Mouse (Mus musculus) midbrain, embryonic 16.5 days (tissue): ENCODE data around the gene Olfr13. TPM values are rescaled to one million over a fixed set of nuclear protein-coding genes. Genes with fewer than 3 reads are reported as not detected.
"Not testable (repeated sequence)": the region's sequence is repeated elsewhere in the genome, so short reads cannot be mapped to it uniquely, and the experiment has no call there.

ENCODE experiments used
- ATAC-seq: fragments of 200-750 bp; cut with Nextera tagmentation; 2 replicates; pipeline ENCODE4 v1.8.0; 2017; ENCODE audit warnings: moderate TSS enrichment
- H3K27ac ChIP-seq: fragments of 300-500 bp; sonication (generic); 2 replicates; pipeline ENCODE4 v1.5.1; 2014; ENCODE audit warnings: mild to moderate bottlenecking, low read length, mixed read lengths
- H3K27me3 ChIP-seq: fragments of 300-500 bp; sonication (generic); 2 replicates; pipeline ENCODE4 v1.6.1; 2014; ENCODE audit warnings: low read depth, low read length, mixed read lengths; ENCODE audit not compliant: control insufficient read depth, insufficient read depth
- H3K36me3 ChIP-seq: fragments of 300-500 bp; sonication (generic); 2 replicates; pipeline ENCODE4 v1.6.1; 2014; ENCODE audit warnings: mild to moderate bottlenecking, low read length, moderate library complexity, mixed read lengths; ENCODE audit not compliant: control insufficient read depth, insufficient read depth
- H3K4me1 ChIP-seq: fragments of 300-500 bp; sonication (generic); 2 replicates; pipeline ENCODE4 v1.6.1; 2014; ENCODE audit warnings: mild to moderate bottlenecking, low read length, mixed read lengths; ENCODE audit not compliant: control insufficient read depth, insufficient read depth
- H3K4me2 ChIP-seq: fragments of 300-500 bp; sonication (generic); 2 replicates; pipeline ENCODE4 v1.6.1; 2014; ENCODE audit warnings: mild to moderate bottlenecking, low read length, mixed read lengths
- H3K4me3 ChIP-seq: fragments of 300-500 bp; sonication (generic); 2 replicates; pipeline ENCODE4 v1.5.1; 2014; ENCODE audit warnings: low read depth, mild to moderate bottlenecking, low read length, moderate library complexity, mixed read lengths
- H3K9ac ChIP-seq: fragments of 300-500 bp; sonication (generic); 2 replicates; pipeline ENCODE4 v1.6.1; 2014; ENCODE audit warnings: low read depth, low read length, mixed read lengths
- H3K9me3 ChIP-seq: fragments of 300-500 bp; sonication (generic); replicated peaks from 2 replicates; pipeline ENCODE4 v1.6.1; 2014; ENCODE audit warnings: mild to moderate bottlenecking, low read length, mixed read lengths; ENCODE audit not compliant: control insufficient read depth, poor library complexity, severe bottlenecking
- whole genome bisulfite sequencing: fragments of 180-500 bp; shearing (Covaris S2); extraction: QIAGEN DNeasy Blood & Tissue Kit; methylation state at CpG from one replicate; pipeline ENCODE4 v1.1.7; 2014; 5-methylcytosine and 5-hydroxymethylcytosine counted together
- polyA plus RNA-seq: library from polyadenylated mRNA; unstranded; fragments of >200 nt; fragmentation: Nextera tagmentation; extraction: Ambion mirVana; gene quantifications from 2 replicates; pipeline ENCODE4 v1.2.1, GENCODE M21; 2015

Gene Olfr13
- polyA plus RNA-seq, 1 experiment from 2014 or later = not detected

DNA sequence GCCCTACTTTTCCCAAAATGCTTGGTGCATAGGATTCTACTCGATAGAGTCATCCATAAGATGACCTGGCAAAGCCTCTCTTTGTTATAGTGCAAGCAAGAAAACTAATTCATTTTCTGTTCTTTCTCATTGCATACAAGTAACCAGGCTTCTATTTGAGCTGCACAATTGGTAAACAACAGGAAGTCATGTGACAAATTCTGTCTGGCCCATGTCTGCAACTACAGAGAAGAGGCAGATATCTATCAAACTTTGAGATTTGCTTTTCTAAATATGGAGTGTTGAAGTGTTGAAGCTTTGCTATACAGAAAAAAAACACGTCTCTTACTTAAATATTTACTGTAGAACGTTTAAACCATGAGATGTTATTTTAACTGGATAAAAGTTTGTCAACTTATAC lies 26.2 kb downstream of the Olfr13 start:
- Histone ChIP-seq H3K9me3 (no peaks in the 10 kb centered on the region), H3K4me2 (no peak overlapping the region), H3K27me3 (no peaks in the 10 kb centered on the region), H3K9ac (no peak overlapping the region), H3K27ac (no peak overlapping the region), H3K4me1 (no peaks in the 10 kb centered on the region), H3K36me3 (no peaks in the 10 kb centered on the region), H3K4me3 (no peak overlapping the region)
- 79% methylated on average over 3 of the region's 3 CpGs for WGBS
- no peak for ATAC-seq

DNA sequence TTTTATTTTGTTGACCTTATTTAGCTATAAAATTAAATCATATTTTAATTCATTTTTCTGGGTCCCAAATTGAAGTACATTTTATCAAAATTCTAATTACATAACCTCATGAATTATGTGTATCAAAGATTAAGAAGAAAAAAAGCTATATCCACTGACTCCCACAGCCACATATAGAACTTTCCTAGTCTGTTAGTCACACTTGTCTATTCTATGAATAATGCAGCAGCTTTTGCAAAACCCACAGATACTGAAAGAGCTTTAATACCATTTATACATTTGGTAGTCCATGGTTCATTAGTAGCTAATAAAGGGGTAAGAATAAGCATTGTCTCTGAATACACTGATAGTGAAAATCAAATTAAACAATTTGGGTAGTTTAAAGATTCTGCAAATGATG lies 30.8 kb downstream of the Olfr13 start:
- Histone ChIP-seq H3K27me3 (no peaks in the 10 kb centered on the region), H3K9ac (no peak overlapping the region), H3K4me1 (no peaks in the 10 kb centered on the region), H3K9me3 (no peaks in the 10 kb centered on the region), H3K36me3 (no peaks in the 10 kb centered on the region), H3K4me3 (no peak overlapping the region), H3K27ac (no peak overlapping the region), H3K4me2 (no peak overlapping the region)
- no peak for ATAC-seq

DNA sequence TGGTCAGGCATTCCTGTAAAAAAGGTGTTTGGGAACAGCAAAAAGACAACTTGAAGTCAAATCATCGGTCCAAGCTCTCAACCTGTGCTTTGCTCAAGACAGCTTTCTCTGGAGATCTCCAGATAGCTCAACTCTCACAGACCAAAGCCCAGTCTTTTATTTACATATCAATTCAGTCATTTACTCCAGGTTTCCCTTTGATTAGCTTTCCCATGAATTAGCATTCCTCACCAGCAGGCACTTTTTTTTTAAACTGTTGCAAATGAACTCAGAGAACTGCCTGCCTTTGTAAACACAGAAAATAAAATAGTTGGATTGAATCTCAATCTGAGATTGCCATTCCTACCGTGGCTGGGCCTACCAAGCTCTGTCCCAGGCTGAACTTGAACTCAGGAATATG lies 33.4 kb downstream of the Olfr13 start:
- WGBS = 33% methylated on average over 2 of the region's 2 CpGs

DNA sequence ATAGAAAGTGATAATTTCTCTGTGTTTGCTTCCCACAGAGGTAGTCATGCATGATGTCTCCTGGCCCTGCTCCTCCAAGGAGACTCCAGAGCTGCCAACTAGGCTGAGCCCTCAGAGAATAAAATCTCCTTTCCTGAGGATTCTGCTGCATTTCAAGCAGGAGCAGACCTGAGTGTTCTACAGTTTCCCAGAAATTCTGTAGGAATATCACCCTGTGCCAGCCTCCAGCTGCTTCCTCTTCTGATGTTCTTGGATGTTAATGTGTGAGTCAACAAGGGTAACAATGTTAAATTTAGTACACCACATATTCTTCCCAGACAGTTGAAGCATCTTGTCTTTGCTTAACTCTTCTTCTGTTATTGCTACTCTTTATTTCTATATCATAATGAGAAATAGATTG lies 40.9 kb downstream of the Olfr13 start, which contains the start of gene Olfr434:
Olfr434 (plus strand) TSS at position 149 of the 400 bp plus-strand sequence.
- H3K9me3 ChIP-seq, H3K4me3 ChIP-seq, H3K36me3 ChIP-seq, H3K9ac ChIP-seq, H3K4me2 ChIP-seq, H3K27ac ChIP-seq, H3K27me3 ChIP-seq, ATAC-seq, H3K4me1 ChIP-seq: not testable (repeated sequence)

More for the DNA sequence above, 33.4 kb downstream of the Olfr13 start:
- Histone ChIP-seq H3K4me2 (no peak overlapping the region), H3K9me3 (no peaks in the 10 kb centered on the region), H3K9ac (no peak overlapping the region), H3K4me3 (no peak overlapping the region), H3K27me3 (no peaks in the 10 kb centered on the region), H3K27ac (no peak overlapping the region), H3K4me1 (no peaks in the 10 kb centered on the region), H3K36me3 (no peaks in the 10 kb centered on the region)
- no peak for ATAC-seq

Other genes with a start within 250 kb of the Olfr13 start
- not detected in 2 replicates for gene Olfr444, start 223.1 kb upstream of the Olfr13 start, polyA plus RNA-seq
- gene Olfr441, start 65.8 kb upstream of the Olfr13 start, polyA plus RNA-seq = not detected in 2 replicates
- not detected in 2 replicates for gene Olfr237-ps1, start 25.6 kb upstream of the Olfr13 start, polyA plus RNA-seq
- 0.06 TPM in 1 of 2 replicates, not detected in the other for gene Olfr437, start 8.9 kb upstream of the Olfr13 start, polyA plus RNA-seq
- not detected in 2 replicates for gene Olfr435, start 25.0 kb downstream of the Olfr13 start, polyA plus RNA-seq
- not detected in 2 replicates for gene Olfr434, start 40.9 kb downstream of the Olfr13 start, polyA plus RNA-seq
- not detected in 2 replicates for gene Olfr47, start 59.4 kb downstream of the Olfr13 start, polyA plus RNA-seq
- 2.4 and 2.5 TPM in 2 replicates for gene Arhgef5, start 93.4 kb downstream of the Olfr13 start, polyA plus RNA-seq
- gene Nobox, start 137.4 kb downstream of the Olfr13 start, polyA plus RNA-seq = not detected in 2 replicates